In genomic region chr5:119712679-119713246, GRCm38 (mm10) we compare ENCODE assay signal across 8 mouse cellular contexts. TPM values are rescaled to one million over a fixed set of nuclear protein-coding genes. Genes with fewer than 3 reads are reported as not detected.
DNase-seq lines count a peak whose midpoint lies in the region; ATAC-seq and TF ChIP-seq lines count a peak whose summit lies in the region.

No protein-coding gene starts in this region.

- no peaks in the 10 kb centered on the region for H3K9me3 ChIP-seq in MEL (replicated peaks; ENCODE audit: insufficient read depth, low read length)
- no peaks in the 10 kb centered on the region for H3K9me3 ChIP-seq in hindbrain, embryonic 11.5 days (ENCODE audit: control insufficient read depth, low read length)

- no peaks in the 10 kb centered on the region for H3K4me1 ChIP-seq in MEL (ENCODE audit: control insufficient read depth in 1 of 2, insufficient read depth in 2 of 2, low read length in 2 of 2)
- H3K4me1 ChIP-seq in hindbrain, embryonic 11.5 days (replicated peaks; ENCODE audit: control insufficient read depth, insufficient read depth, low read length), result no peaks in the 10 kb centered on the region

- ATAC-seq in frontal cortex, adult (ENCODE audit: low TSS enrichment), result peak; percentile 67; the same call in 1 of the 2 replicates
- no peak for ATAC-seq in hindbrain, embryonic 11.5 days (ENCODE audit: low FRiP score)

- no peak for TF ChIP-seq EP300 in MEL (IDR thresholded peaks at IDR 0.05; ENCODE audit: low read depth in 1 of 2, low read length in 2 of 2)

- H3K9ac ChIP-seq in MEL (ENCODE audit: control insufficient read depth, low read depth, low read length, poor library complexity, severe bottlenecking), result no peak overlapping the region
- H3K9ac ChIP-seq in hindbrain, embryonic 11.5 days (ENCODE audit: low read depth, low read length), result no peak overlapping the region

- no peak overlapping the region for H3K27ac ChIP-seq in MEL (ENCODE audit: control insufficient read depth, low read depth, low read length)
- no peak overlapping the region for H3K27ac ChIP-seq in hindbrain, embryonic 11.5 days (ENCODE audit: low read depth, low read length)

- DNase-seq in MEL (ENCODE audit: low read depth, low spot score), result peak; percentile 11
- peak; percentile 16 for DNase-seq in cerebellum, adult 11-12 months
- peak; percentile 90 for DNase-seq in hindbrain, embryonic 11.5 days (ENCODE audit: low spot score)
- peak; percentile 67 to 72 for DNase-seq in layer of hippocampus, postnatal 36 days
- peak; percentile 76 for DNase-seq in lung, postnatal 25 days (ENCODE audit: low spot score)
- DNase-seq in right cerebral cortex, adult 18-20 months, result peak; percentile 51
- peak; percentile 70 to 77 for DNase-seq in urinary bladder, adult 18-20 months (ENCODE audit: low spot score in 2 of 2)

- no peaks in the 10 kb centered on the region for H3K79me2 ChIP-seq in MEL (ENCODE audit: control insufficient read depth, insufficient read depth, low read length, poor library complexity)

- peak; percentile 41 to 74 (median 47); a peak in 5 of 6 replicates for TF ChIP-seq CTCF in MEL (IDR thresholded peaks at IDR 0.05 in 2 of 3, conservative IDR thresholded peaks at IDR 0.05 in 1 of 3; ENCODE audit: control insufficient read depth in 1 of 3, insufficient read depth in 1 of 3, low read depth in 2 of 3, low read length in 3 of 3, poor library complexity in 1 of 3, severe bottlenecking in 1 of 3)

- H3K4me3 ChIP-seq in MEL (ENCODE audit: control insufficient read depth in 1 of 2, insufficient read depth in 1 of 2, low read depth in 2 of 2, low read length in 2 of 2), result no peak overlapping the region
- H3K4me3 ChIP-seq in hindbrain, embryonic 11.5 days (ENCODE audit: low read depth, low read length), result no peak overlapping the region

- H3K4me2 ChIP-seq in hindbrain, embryonic 11.5 days (replicated peaks; ENCODE audit: low read depth, low read length), result no peak overlapping the region

- peak; percentile 27 for TF ChIP-seq RAD21 in MEL (IDR thresholded peaks at IDR 0.05; ENCODE audit: low read depth, low read length)

- no peaks in the 10 kb centered on the region for H3K27me3 ChIP-seq in MEL (ENCODE audit: control insufficient read depth in 1 of 2, insufficient read depth in 2 of 2, low read length in 2 of 2)
- peaks cover 46% of the 10 kb centered on the region for H3K27me3 ChIP-seq in hindbrain, embryonic 11.5 days (ENCODE audit: control insufficient read depth, insufficient read depth, low read length)

- TF ChIP-seq POLR2A in MEL (IDR thresholded peaks at IDR 0.05; ENCODE audit: control insufficient read depth in 1 of 2, insufficient read depth in 1 of 2, low read depth in 1 of 2, low read length in 2 of 2, poor library complexity in 1 of 2), result no peak

- WGBS in hindbrain, embryonic 11.5 days, result 10% methylated on average over 22 of the region's 22 CpGs

- no peaks in the 10 kb centered on the region for H3K36me3 ChIP-seq in MEL (ENCODE audit: control insufficient read depth in 1 of 2, insufficient read depth in 2 of 2, low read length in 2 of 2)
- H3K36me3 ChIP-seq in hindbrain, embryonic 11.5 days (ENCODE audit: control insufficient read depth, insufficient read depth, low read length), result no peaks in the 10 kb centered on the region

TF ChIP-seq in MEL, 35 proteins besides CTCF, POLR2A, EP300 and RAD21:
- TF ChIP-seq SMC3 (IDR thresholded peaks at IDR 0.05; ENCODE audit: low read depth, low read length), result peak; percentile 48
- TF ChIP-seq POLR2AphosphoS2 (IDR thresholded peaks at IDR 0.05; ENCODE audit: low read length), result no peak
- 0 out of 2 replicates have a peak, but pooled peaks have one; percentile 8 for TF ChIP-seq ZC3H11A (IDR thresholded peaks at IDR 0.05; ENCODE audit: low read depth, low read length)

RNA-seq across cellular contexts. Expression of gene Tbx3, which starts 42.3 kb away (rescaled TPM):
- not detected in 2 replicates for total RNA-seq in MEL (2012; rRNA removed)
- not detected for polyA plus RNA-seq in MEL (2012; ENCODE audit: insufficient read depth in 1 of 2, insufficient read length in 2 of 2, low read depth in 1 of 2, low replicate concordance in 2 of 2, missing spikeins in 1 of 2)
- 5.1 and 9.0 TPM in 2 replicates for polyA plus RNA-seq in hindbrain, embryonic 11.5 days (2014; fragmentation: Nextera tagmentation; extraction: Ambion mirVana)
- total RNA-seq in layer of hippocampus, postnatal 36 days (2021), result 1 to 10 TPM; 2.1 to 3.1 TPM

Comparison
In these comparisons a context has a peak if more than half of its experiments do, and no peak if none do; other contexts are left out.
1. DNase-seq: peak in every context shown above with its lines; median percentile 90 in hindbrain, embryonic 11.5 days; 76 in lung, postnatal 25 days; 74 in urinary bladder, adult 18-20 months; 70 in layer of hippocampus, postnatal 36 days; 51 in right cerebral cortex, adult 18-20 months; 16 in cerebellum, adult 11-12 months; 11 in MEL.